Mouse (Mus musculus): ENCODE measurements around the gene Frmd4a.
"Not testable (repeated sequence)": the region's sequence is repeated elsewhere in the genome, so short reads cannot be mapped to it uniquely, and the experiment has no call there.

Gene Frmd4a

DNA sequence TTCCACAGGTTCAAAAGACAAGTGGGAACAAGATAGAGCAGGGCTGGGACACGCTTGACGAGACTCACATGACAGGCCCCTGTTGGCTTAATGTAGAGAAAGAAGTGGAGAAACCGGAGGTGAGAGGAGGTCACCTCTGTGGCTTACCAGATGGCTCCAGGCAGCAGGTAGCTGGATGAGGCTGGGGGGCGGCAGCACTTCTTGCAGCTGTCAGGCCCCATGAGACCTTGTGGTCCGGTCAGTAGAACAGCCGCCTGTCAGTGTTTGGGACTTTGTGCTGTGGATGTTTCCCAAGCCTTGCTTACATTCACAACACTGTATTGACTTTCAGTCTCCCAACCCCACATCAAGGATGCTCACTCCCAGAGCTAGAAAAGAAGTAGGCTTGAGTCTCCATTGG is 515.4 kb downstream of the Frmd4a start:
- no peak for DNase-seq

DNA sequence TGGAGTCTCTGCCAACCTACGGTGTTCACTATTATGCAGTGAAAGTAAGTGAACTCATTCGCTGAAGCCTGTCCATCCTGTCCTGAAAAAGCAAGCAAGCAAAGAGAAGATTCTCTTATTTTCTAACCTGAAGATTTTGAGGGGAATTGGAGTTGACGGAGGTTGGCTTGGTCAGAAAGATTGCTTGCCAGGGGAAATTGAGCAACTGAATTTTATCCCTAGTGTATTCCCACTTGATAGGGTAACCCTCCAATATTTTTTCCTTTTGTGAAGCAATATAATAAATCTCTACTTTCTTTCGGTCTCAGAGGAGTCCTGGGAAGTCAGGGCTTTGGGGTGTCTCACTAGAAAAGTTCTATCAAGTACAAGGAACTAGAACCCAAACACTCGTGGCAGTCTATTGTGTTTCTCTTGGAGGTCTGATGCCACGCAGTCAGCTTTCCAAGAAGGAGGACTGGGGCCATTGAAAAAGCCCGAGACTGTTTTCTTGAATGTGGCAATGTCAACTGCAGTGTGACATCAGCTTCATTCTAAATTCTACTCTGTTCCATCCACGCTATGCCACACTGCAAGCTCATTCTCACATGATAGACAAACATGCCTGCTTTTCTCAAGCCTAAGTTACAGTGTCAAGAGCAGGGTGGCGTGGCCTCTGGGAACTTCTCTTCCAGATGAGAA is 517.8 kb downstream of the Frmd4a start:
- DNase-seq: no peak

DNA sequence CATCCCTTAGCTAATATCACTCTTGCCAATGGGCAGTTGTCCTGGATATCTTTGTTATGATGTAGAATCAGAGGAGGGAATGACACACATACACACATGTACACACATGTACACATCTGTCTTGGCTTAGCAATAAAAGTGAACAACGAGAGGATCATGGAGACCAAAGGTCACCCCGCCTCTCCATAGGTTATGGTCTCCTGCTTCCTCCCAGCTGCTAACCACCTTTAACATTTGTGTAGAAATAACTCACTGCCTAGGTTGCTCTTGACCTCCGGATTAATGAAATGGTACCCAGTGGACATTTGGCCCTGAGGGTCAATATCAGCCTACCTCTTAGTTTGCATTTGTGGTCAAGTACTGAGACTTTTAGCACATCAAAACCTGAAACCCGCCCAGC is 523.8 kb downstream of the Frmd4a start:
- DNase-seq: no peak

DNA sequence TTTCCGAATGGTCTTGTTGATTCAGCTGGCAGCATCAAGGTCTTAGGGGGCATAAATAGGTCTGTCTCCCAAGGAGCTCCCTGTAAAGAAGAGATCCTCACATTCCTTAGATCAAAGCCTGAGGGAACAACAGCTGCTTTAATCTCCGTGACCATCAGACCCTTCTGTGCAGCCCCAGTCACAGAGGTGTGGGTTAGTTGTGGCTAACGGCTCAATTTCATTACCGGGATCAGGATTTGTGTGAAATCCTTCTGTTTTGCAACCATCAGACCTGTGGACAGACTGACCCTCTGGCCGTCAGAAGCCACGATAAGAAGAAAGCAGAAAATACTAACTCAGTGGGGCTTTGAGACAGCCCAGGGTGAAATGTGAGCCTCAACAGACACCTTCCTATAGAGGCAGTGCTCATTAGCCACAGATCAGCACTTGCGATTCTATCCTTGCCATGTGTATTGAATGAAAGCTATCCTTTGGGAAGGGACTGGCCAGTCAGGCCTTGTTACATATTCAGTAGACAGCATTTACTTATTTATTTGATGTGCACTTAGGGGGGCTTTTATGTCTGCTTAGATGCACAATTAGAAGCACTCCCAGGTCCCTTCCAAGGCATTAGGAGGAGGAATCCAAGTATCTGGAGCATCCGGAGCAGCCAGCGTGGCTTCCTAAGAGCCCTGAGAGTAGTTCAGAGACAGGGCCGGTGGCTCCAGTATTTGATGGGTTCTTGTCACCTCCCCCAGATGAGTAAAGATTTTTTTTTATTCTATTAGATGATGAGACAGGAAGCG is 524.5 kb downstream of the Frmd4a start:
- DNase-seq: no peak

DNA sequence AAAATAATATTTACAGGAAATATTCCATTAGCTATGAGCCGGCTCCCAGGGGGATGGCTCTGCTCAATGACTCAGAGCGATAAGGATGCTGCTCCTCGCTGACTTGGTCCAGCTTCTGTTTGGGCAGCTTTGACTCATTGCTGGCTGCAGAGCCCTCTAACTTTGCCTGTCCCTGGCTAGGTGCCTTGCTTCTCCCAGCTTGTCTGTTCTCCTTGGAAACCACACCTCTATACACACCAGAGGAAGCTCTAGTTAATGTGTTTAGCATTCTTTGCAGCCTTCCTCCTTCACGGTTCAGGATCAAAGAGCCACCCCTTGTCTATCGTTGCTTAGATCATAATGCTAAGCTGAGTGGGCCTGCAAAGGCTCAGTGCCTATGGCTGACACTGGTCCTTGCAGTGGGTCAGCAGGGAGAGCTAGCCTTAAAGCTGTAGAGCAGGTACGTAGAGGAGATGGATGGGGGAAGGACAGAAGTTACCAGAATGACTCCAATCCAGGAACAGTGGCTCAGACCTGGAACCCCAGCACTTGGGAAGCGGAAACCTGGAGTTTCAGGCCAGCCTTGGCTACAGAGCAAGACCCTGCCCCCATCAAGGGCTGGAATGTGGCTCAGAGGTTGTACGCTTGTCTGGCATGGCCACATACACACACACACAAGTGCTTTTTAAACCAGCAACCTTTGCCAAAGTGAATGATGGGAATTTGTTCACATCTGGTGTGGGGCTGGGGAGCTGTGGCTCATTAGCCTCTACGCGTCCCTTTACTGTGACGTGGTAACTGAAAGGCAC is 525.3 kb downstream of the Frmd4a start:
- DNase-seq: no peak

DNA sequence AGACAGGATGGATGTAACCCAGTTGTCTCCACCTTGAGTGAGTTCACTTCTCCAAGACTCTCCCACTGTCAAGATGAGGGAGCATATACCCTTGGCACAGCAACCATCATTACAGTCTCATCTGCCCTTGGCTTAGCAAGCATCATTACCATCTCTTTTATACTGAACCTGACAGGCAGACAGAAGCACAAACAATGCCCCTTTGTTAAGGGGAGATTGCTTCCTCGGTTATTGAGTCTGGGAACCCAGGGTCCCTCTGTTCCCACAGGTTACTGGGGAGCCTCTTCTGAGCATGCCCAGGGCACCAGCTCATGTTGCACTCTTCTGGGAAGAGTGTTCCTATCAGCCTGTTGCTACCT is 525.9 kb downstream of the Frmd4a start:
- DNase-seq: no peak

DNA sequence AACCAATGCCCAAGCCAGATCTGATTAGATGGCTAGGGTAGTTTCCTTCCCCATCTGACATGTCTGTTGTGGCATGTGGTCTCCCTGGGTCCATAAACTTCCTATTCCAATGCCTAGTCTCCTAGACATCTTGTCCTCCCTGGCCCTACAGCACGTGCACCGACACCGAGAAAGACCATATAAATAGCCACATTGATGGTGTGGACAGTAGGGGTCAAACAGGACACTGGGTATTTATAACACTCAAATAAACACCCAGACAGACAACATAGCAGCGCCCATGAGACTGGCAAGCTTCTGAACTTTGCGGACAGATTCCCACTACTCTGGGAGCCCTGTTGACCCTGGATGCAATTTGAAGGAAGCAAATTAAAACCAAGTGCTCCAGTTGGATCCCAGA is 526.8 kb downstream of the Frmd4a start:
- DNase-seq: no peak

DNA sequence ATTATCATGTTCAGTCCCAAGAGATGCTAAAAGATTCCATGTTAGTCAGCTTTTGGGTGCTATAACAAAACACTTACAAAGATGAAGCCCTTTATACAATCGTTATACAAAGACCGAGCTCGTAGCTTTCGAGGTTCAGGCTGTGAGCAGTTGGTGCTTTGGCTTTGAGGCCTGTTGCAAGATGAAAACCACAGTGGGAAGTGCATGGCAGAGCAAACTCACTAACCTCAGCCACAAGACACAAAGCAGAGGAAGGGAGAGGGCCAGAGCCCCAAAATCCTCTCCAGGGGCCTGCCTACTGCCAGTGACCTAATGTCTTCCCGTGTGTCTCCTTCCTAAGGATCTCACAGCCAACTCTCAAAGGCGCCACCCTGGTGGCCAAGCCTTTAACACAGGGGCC is 527.7 kb downstream of the Frmd4a start:
- no peak for DNase-seq

DNA sequence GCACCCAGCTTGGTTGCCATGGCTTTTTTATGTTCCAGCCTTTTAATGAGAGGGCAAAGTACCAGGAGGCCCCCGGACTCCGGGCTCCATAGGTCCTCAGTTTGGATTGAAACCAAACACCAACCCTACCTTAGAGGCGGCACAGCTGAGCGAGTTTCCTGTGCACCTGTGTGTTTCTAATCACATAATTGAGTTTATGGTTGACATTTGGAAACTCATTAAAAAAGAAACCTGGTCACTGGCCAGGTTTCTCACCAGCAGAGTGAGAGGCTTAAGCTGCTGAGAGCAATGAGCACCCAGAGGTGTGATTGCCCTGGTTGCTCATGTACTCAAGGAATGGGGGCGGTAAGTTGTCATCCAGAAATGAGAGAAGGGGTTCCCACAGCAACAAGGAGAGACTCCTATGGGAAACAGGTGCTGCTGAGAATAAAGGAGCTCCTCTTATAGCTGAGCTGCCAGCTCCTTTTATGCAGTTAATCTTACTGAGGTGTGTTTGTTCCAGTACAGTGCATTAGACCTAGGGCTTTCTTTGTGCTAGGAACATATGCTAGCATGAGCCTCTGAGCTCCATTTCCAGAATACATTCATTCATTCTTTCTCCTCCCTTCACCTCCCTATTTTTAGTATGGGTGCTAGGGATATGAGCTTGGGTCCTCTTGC is 529.6 kb downstream of the Frmd4a start:
- no peak for DNase-seq

DNA sequence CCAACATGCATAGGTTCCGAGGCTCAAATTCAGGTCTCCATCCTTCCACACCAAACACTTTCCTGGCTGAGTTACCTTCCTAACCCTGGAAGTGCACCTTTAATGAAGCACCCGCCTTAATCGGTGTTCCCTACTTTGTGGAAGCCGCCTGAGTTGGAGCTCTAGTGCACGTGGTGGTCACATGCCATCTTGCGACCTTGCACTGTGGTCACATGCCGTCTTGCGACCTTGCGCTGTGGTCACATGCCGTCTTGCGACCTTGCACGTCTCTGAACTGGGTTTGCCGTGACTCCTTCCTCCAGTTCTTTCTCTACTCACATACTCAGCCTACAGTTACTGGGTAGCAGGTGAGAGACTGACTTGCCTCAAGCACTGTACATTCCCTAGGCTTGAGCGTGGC is 531.8 kb downstream of the Frmd4a start:
- no peak for DNase-seq

DNA sequence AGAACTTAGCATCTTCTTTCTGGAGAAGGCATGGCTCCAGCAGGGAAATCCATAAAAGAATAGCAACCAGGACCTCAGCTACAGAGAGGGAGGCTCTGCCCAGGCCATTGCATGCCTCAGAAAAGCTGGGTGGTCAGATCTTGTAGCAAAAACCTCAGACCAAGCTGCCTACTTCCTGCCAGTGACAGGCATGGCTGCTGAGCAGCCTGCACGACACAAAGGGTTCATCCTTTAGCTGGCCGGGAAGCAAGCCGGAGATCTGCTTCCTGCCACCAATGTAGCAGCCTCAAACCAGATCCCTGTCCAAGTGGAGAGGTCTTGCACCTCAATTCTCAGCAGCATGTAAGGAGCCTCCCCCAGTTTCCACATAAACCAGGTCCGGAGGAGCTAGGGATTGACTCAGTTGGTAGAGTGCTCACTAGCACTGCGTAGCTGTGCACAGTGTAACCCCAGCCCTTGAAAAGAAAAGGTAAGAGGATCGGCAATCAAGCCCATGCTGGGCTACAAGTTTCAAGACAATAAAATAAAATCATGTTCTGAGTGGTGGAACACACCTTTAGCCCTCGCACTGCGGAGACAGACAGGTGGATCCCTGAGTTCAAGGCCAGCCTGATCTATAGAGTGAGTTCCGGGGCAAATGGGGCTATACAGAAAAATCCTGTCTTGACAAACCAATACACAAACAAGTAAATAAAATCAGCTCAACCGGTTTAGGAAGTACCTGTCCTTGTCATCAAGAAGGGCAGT is 532.7 kb downstream of the Frmd4a start:
- DNase-seq: no peak

DNA sequence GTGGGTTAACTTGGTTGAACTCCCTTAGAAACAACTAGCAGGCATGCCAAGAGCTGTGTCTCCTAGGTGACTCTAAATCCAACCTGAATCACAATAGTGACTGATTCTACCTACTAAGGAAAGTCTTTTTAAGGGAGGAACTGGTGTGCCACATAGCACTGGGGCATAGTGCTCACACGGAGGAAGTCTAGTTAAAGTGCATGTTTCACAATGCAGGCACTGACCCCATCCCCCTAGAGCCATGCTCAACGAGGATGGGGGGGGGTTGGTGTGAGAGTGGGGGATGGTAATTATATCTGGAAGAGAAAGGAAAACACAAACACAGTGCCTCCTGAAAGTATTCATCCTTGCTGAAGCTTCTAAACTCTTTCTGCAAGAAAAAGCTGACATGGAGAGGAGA is 533.9 kb downstream of the Frmd4a start:
- no peak for DNase-seq

DNA sequence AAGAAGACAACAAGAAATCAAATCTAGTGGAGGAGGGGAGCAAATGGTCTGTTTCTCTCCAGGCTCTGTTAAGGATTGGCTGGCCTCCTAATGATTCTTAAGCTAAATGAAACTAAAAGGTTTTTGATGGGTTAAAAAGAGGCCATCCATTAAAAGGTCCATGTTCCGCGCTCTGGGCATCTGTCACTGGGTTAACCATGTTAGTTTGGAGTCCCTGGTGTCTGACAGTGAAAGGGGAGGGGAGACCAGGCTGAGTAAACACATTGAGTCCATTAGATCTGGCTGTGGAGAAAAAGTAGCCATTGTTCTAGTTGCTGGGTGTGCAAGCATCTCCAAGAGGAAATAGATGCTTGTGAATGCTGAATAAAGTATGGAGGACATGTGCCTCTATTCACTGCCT is 534.3 kb downstream of the Frmd4a start:
- no peak for DNase-seq

DNA sequence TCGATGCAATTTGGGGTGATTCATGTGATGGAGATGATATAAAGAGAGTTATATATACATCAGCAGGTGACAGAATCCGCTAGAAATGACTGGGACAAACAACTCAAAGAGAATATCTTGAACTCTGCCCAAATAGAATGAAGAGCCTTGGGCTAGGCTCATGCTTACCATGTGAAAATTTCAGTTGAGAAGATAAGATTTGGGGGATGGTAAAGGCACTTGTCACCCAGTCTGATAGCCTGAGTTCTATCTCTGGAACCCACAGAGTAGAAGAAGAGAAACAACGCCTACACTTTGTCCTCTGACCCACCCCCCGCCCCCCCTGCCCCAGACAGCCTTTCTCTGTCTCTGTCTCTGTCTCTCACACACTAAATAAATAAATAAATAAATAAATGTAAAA is 535.0 kb downstream of the Frmd4a start:
- DNase-seq: no peak

DNA sequence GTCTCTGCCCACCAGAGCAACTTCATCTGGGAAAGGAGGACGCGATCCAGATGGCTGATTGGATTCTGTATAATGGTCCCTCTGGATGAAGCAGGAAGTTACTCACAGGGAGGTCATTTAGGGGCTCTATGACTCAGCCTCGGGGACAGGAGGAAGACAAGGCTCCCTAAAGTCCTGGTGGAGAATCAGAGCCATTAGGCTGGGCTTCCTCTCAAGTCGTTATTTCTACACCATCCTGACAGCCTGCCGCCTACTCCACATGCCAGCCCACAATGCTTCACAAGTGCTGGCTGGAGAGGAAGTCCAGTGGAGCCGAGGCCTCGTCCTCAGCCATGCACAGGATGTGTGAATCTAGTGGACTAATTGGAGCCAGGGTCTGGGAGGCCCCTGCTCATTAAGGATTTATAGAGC is 537.7 kb downstream of the Frmd4a start:
- DNase-seq: no peak

DNA sequence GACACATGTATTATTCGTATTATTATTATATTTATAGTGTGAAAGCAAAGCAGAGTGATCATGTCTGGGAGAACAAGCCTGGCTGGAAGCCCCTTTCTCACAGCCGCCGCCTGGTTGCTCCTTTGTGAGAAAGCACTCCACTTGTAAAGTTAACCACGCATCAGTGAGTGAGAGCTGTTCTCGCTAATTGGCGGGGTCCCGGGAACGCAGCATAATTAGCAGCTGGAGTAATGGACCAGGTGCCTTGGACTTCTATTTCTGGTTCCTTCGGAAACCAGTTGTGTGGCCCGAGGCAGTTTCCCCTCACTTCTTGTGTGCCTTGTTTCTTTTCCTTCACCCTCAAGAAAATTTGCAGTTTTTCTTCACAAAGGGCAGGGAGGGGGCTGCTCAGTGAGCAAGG is 538.7 kb downstream of the Frmd4a start:
- DNase-seq: no peak

DNA sequence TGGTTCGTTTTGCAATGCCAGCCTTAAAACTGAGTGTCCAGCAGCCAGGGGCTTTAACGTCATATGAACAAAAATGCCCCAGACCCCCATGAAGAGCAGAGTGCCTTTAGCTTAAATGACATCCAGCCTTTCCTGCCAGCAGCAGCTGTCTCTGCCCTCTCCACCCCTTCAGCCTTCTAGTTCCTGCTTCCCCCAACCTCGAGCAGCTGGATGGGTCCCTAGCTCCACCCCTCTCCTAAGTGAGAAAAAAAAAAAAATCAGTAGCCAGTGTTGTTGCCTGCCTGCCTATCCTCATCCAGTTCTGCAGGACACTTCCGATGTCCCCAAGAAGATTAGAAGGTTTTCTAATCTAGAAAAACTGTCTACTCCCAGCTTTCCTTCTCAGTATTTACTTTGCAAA is 539.5 kb downstream of the Frmd4a start:
- no peak for DNase-seq

DNA sequence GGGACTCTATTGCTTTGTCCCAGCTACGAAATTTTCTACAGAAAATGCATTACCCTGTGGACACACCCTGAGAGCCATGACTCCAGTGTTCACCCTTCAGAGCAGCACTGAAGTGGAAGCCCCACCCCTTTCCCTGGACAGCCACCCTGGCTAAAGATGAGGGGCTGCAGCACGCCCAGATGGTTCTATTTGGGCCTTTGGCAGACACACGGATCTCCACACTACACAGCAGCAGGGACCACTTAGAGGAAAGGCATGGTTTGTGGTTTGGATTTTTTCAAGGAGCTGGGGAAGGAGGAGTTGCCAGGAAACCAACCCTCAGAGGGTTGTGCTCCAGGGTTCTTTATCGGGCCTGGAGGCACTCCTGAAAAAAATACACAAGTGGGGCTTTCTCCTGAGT is 539.9 kb downstream of the Frmd4a start:
- DNase-seq: no peak

DNA sequence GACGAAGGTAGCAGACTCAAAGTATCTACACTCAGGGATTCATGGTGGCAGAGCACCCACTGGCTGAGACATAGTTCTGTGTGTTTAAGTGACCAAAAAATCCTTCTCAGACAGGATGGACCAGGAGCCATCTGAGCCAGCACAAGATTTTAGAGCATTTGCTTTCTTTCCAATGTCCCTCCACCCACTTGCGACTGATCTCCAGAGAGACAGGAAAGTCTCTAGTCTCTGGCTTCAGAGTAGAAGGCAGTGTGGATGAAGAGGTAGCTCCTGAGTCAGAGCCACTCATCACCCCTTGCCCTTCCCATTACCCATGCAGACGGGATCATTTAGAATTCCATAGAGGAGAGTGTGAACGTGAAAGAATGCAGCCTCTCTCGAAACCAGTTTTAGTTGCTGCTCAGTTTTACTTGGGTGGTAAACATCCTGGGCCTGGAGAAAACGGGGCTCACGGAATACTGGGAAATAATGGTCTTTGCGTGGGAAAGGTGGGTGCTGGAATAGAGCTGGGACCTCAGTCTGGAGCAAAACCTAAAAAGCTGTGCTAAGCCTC is 541.2 kb downstream of the Frmd4a start:
- DNase-seq: peak; percentile 20

DNA sequence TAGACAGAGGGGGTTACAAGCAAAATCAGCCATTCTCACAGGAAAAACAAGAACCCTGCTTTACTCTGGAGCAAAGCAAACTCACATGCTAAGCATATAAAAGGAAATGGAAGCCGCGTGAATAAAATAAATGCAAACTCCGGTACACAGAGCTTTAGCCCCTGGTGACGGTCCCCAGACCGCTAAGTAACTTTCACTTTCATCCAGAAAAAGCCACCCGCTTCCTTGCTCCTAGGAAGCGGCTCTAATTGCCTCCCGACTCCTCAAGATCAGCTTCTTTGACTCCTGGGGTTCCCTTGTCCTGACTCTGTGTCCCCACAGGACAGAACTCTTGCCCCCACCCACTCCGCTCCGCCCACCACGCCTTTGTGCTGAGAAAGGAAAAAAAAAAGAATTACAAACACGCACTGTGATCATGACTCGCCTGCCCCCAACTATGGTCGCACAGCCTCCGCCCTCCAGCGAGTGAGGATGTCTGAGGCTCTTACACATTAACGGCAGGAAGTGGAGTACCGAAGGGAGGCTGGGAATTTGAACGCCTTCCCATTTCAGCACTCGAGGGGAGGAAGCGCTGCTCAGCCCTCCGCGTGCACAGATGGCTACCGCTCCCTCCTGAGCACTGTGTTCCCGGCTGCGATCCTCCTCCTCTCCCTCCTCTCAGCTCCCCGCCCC is 541.8 kb downstream of the Frmd4a start:
- peak; percentile 78 for DNase-seq

DNA sequence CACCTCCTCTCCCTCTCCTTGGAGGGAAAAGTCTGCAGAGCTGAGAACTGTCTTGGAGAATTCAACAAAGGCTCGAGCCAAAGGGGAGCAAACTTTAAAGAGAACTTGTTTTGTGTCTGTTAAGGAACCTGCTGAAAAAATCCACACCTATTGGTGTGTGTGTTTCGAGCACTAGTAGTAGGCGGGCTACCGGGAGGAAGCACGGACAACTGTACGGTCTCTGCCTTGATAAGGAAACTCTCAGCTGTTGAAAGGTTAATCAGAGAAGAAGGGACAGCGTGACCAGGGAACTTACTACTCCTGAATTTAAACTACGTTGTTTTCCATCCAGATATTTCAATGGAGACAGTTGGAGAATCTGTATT is 542.3 kb downstream of the Frmd4a start:
- DNase-seq: no peak

DNA sequence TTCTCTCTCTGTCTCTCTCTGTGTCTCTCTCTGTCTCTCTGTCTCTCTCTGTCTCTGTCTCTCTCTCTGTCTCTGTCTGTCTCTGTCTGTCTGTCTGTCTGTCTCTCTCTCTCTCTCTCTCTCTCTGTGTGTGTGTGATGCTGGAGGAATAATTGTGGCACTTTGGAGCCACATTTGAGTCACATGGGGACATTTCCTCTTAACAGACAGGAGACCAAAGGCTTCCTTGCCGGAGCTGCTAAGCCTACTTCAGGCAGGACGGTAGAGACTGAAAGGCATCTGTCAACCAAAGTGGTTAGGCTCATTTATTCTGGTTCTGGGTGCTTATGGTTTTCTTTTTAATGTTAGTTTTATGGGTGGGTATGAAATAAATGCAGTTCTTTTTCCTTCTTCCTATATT is 543.0 kb downstream of the Frmd4a start:
- not testable (repeated sequence) for DNase-seq

Measured in cerebellum, adult 9-10 months (tissue).